Mouse (Mus musculus) hindbrain, postnatal 0 days (tissue): ENCODE data around the gene Ddx31. TPM values are rescaled to one million over a fixed set of nuclear protein-coding genes. Genes with fewer than 3 reads are reported as not detected.

ENCODE experiments used
- ATAC-seq: fragments of 200-750 bp; cut with Nextera tagmentation; 2 replicates; pipeline ENCODE4 v1.8.0; 2017; ENCODE audit warnings: mild to moderate bottlenecking, moderate TSS enrichment, moderate library complexity
- DNase-seq: peaks from one replicate; pipeline ENCODE4 v3.0.0-alpha.2; 2015; ENCODE audit warnings: low spot score
- H3K27ac ChIP-seq: fragments of 300-500 bp; sonication (generic); 2 replicates; pipeline ENCODE4 v1.5.1; 2014; ENCODE audit warnings: mild to moderate bottlenecking
- H3K27me3 ChIP-seq: fragments of 300-500 bp; sonication (generic); 2 replicates; pipeline ENCODE4 v1.6.1; 2014; ENCODE audit warnings: low read length, mixed read lengths; ENCODE audit not compliant: insufficient read depth
- H3K36me3 ChIP-seq: fragments of 300-500 bp; sonication (generic); 2 replicates; pipeline ENCODE4 v1.6.1; 2014; ENCODE audit warnings: low read length, mixed read lengths; ENCODE audit not compliant: insufficient read depth
- H3K4me1 ChIP-seq: fragments of 300-500 bp; sonication (generic); 2 replicates; pipeline ENCODE4 v1.6.1; 2014; ENCODE audit warnings: antibody characterized with exemption, low read length, mixed read lengths; ENCODE audit not compliant: insufficient read depth
- H3K4me2 ChIP-seq: fragments of 300-500 bp; sonication (generic); 2 replicates; pipeline ENCODE4 v1.6.1; 2014; ENCODE audit warnings: low read depth, mild to moderate bottlenecking, low read length, moderate library complexity, mixed read lengths
- H3K4me3 ChIP-seq: fragments of 300-500 bp; sonication (generic); 2 replicates; pipeline ENCODE4 v1.5.1; 2014; ENCODE audit warnings: low read length
- H3K9ac ChIP-seq: fragments of 300-500 bp; sonication (generic); replicated peaks from 2 replicates; pipeline ENCODE4 v1.6.1; 2014; ENCODE audit warnings: mild to moderate bottlenecking, low read length, moderate library complexity, mixed read lengths
- H3K9me3 ChIP-seq: fragments of 300-500 bp; sonication (generic); 2 replicates; pipeline ENCODE4 v1.6.1; 2016; ENCODE audit warnings: low read length, mixed read lengths
- CTCF ChIP-seq: IDR thresholded peaks from 2 replicates; pipeline ENCODE4 v1.5.1; 2016; ENCODE audit warnings: antibody characterized with exemption, control low read depth, low read depth
- WGBS: fragments of 180-500 bp; shearing (Covaris S2); extraction: QIAGEN DNeasy Blood & Tissue Kit; methylation state at CpG from one replicate; pipeline ENCODE4 v1.1.7; 2014; 5-methylcytosine and 5-hydroxymethylcytosine counted together
- polyA plus RNA-seq: library from polyadenylated mRNA; unstranded; fragments of >200 nt; fragmentation: Nextera tagmentation; extraction: Ambion mirVana; gene quantifications from 2 replicates; pipeline ENCODE4 v1.2.1, GENCODE M21; 2015
- total RNA-seq: library from RNA; depleted of rRNA; stranded (reverse); fragments of >200 nt; gene quantifications from 2 replicates; pipeline ENCODE4 v1.2.3, GENCODE M21; 2014

Ddx31 gene
- total and polyA plus RNA-seq, 2 experiments from 2014 or later = 10.2 to 17.4 TPM

GRCm38 (mm10) chr2:28915104-28915738 is 75.0 kb downstream of the Ddx31 start:
- Histone ChIP-seq H3K27ac (peak overlapping the region; percentile 73), H3K4me2 (peak overlapping the region; percentile 52; the same call in 1 of the 2 replicates), H3K4me1 (no peaks in the 10 kb centered on the region), H3K4me3 (peak overlapping the region; percentile 44), H3K9me3 (no peaks in the 10 kb centered on the region), H3K27me3 (peaks cover 53% of the 10 kb centered on the region), H3K9ac (peak overlapping the region; percentile 56), H3K36me3 (no peaks in the 10 kb centered on the region)
- peak; percentile 23; the same call in 1 of the 2 replicates for TF ChIP-seq CTCF
- DNase-seq = no peak
- WGBS = 5% methylated on average over 22 of the region's 22 CpGs
- 0 out of 2 replicates have a peak, but pooled peaks have one; percentile 11 for ATAC-seq

- H3K4me3 ChIP-seq = peak overlapping the region; percentile 44
- peaks cover 46% of the 10 kb centered on the region for H3K27me3 ChIP-seq
- DNase-seq (peak; percentile 54), ATAC-seq (peak; percentile 66)
- H3K36me3 ChIP-seq = no peaks in the 10 kb centered on the region
- peak overlapping the region; percentile 73 for H3K27ac ChIP-seq
- no peaks in the 10 kb centered on the region for H3K4me1 ChIP-seq
- WGBS = under 1% methylated on average over 47 of the region's 50 CpGs
- TF ChIP-seq CTCF = no peak
- peak overlapping the region; percentile 52 for H3K4me2 ChIP-seq
- no peaks in the 10 kb centered on the region for H3K9me3 ChIP-seq
- H3K9ac ChIP-seq = peak overlapping the region; percentile 56
Observed at GRCm38 (mm10) chr2:28915768-28916512, 75.7 kb downstream of the Ddx31 start.

- Histone ChIP-seq H3K4me2 (peak within 1 kb of the TSS; percentile 52), H3K27me3 (peaks cover 47% of the 10 kb centered on the region), H3K9ac (peak within 1 kb of the TSS; percentile 56), H3K9me3 (no peaks in the 10 kb centered on the region), H3K27ac (peak within 1 kb of the TSS; percentile 77), H3K36me3 (no peaks in the 10 kb centered on the region), H3K4me3 (peak within 1 kb of the TSS; percentile 44), H3K4me1 (no peaks in the 10 kb centered on the region)
- DNase-seq = peak; percentile 83
- peak; percentile 30; the same call in 1 of the 2 replicates for ATAC-seq
- TF ChIP-seq CTCF = no peak
- 2% methylated on average over 18 of the region's 18 CpGs for WGBS
Observed at GRCm38 (mm10) chr2:28916513-28916865, 76.3 kb downstream of the Ddx31 start, which contains the start of gene Barhl1. Gene Barhl1, minus strand, starts transcription at chr2:28916668.

- DNase-seq (no peak), ATAC-seq (no peak)
- H3K4me2 ChIP-seq = peak overlapping the region; percentile 52
- H3K36me3 ChIP-seq = no peaks in the 10 kb centered on the region
- no peaks in the 10 kb centered on the region for H3K9me3 ChIP-seq
- H3K4me3 ChIP-seq = peak overlapping the region; percentile 44
- no peak for TF ChIP-seq CTCF
- H3K27me3 ChIP-seq = peaks cover 54% of the 10 kb centered on the region
- H3K9ac ChIP-seq = peak overlapping the region; percentile 37; the same call in 1 of the 2 replicates
- peak overlapping the region; percentile 77 for H3K27ac ChIP-seq
- WGBS = 11% methylated on average over 11 of the region's 11 CpGs
- H3K4me1 ChIP-seq = no peaks in the 10 kb centered on the region
Observed at GRCm38 (mm10) chr2:28917156-28917517, 76.9 kb downstream of the Ddx31 start.

GRCm38 (mm10) chr2:28917518-28918361 is 77.5 kb downstream of the Ddx31 start:
- Histone ChIP-seq H3K36me3 (no peaks in the 10 kb centered on the region), H3K4me2 (peak overlapping the region; percentile 52), H3K4me1 (no peaks in the 10 kb centered on the region), H3K27me3 (peaks cover 56% of the 10 kb centered on the region), H3K9ac (peak overlapping the region; percentile 37), H3K27ac (peak overlapping the region; percentile 77), H3K4me3 (peak overlapping the region; percentile 44), H3K9me3 (no peaks in the 10 kb centered on the region)
- ATAC-seq (no peak), DNase-seq (peak; percentile 67)
- no peak for TF ChIP-seq CTCF
- under 1% methylated on average over 70 of the region's 73 CpGs for WGBS

GRCm38 (mm10) chr2:28919001-28919400 is 78.8 kb downstream of the Ddx31 start:
- TF ChIP-seq CTCF = no peak
- Histone ChIP-seq H3K27me3 (peaks cover 61% of the 10 kb centered on the region), H3K36me3 (no peaks in the 10 kb centered on the region), H3K9ac (no peak overlapping the region), H3K27ac (peak overlapping the region; percentile 5; the same call in 1 of the 2 replicates), H3K4me3 (no peak overlapping the region), H3K4me2 (0 out of 2 replicates have a peak overlapping the region, but pooled peaks have one; percentile 52), H3K9me3 (no peaks in the 10 kb centered on the region), H3K4me1 (no peaks in the 10 kb centered on the region)
- ATAC-seq = no peak
- WGBS = 5% methylated on average over 4 of the region's 4 CpGs
- no peak for DNase-seq
